Mouse (Mus musculus) spleen, adult 12 weeks (tissue): ENCODE measurements at regions not wholly inside any gene's neighbourhood (a gene's known extent, or its start where the extent isn't known, plus 50 kb on each side); places are given as distances from the start of the nearest gene placed in this dataset.

Experiments used
- DNase-seq: peaks from one replicate; pipeline ENCODE4 v3.0.0; 2022; ENCODE audit warnings: low spot score

- DNase-seq: no peak
These were observed 125.2 kb upstream of the Zfand5 start for GRCm38 (mm10) chr19:21146860-21147390.

GRCm38 (mm10) chr19:21144659-21145283 lies 127.3 kb upstream of the Zfand5 start:
- DNase-seq: no peak

GRCm38 (mm10) chr19:21143970-21144595 lies 128.0 kb upstream of the Zfand5 start:
- no peak for DNase-seq

GRCm38 (mm10) chr19:21140456-21140855 lies 131.6 kb upstream of the Zfand5 start:
- no peak for DNase-seq

GRCm38 (mm10) chr19:21138998-21139495 lies 133.0 kb upstream of the Zfand5 start:
- no peak for DNase-seq

DNA sequence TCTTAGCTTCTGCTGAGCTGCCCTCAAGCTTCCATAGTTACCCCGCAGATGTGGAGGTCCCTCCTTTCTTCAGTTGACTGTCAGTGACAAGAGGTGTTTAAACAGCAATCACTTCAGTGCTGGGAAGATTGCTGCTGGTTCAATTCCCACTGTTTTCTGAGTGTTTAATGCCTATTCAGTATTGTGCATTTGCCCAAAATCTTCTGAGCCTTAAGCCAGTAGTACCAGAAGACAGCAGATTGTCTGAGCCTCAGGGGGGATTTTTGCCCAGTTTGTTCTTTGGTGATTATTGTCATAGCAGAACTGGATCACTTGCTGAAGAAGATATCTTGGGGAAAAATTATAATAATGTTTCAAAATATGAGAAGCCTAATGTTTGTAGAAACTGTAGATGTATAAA lies 135.3 kb upstream of the Zfand5 start:
- DNase-seq: no peak

GRCm38 (mm10) chr19:21135998-21136380 lies 136.1 kb upstream of the Zfand5 start:
- no peak for DNase-seq

GRCm38 (mm10) chr19:21135297-21135997 lies 136.6 kb upstream of the Zfand5 start:
- DNase-seq: no peak

- no peak for DNase-seq
These were observed 142.4 kb upstream of the Zfand5 start for GRCm38 (mm10) chr19:21129653-21130052.

DNA sequence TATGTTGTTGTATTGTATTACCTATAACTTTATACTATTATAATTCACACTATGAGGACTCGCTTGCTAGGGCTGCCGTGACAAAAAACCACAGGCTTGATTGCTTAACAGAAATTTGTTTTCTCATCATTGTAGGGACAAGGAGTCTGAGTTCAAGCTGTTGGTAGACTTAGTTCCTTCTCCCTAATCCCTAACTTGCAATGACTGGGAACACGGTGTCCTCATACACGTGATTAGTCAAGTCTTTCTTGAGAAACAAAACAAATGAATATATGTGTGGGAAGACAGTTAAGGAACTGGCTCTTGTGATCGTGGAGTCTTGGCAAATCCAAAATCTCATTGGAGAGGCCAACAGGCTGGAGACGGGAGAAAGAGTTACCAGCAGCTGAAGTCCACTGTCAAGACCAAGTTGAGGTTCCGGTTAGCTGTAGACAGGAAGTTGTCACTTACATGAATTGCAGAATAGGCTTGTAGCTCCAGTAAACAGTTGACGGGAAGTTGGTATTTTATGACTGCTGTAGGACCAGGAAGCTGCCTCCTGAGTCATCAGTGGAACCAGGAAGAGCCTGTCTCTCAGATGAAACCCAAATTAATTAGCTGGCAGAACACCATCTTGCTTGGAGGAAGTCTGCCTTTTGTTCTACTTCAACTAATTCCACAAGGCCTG lies 144.9 kb upstream of the Zfand5 start:
- no peak for DNase-seq

GRCm38 (mm10) chr19:21126670-21127069 lies 145.4 kb upstream of the Zfand5 start:
- no peak for DNase-seq

GRCm38 (mm10) chr19:21119477-21119876 lies 152.6 kb upstream of the Zfand5 start:
- DNase-seq: no peak

GRCm38 (mm10) chr19:21118782-21119181 lies 153.3 kb upstream of the Zfand5 start:
- no peak for DNase-seq

DNA sequence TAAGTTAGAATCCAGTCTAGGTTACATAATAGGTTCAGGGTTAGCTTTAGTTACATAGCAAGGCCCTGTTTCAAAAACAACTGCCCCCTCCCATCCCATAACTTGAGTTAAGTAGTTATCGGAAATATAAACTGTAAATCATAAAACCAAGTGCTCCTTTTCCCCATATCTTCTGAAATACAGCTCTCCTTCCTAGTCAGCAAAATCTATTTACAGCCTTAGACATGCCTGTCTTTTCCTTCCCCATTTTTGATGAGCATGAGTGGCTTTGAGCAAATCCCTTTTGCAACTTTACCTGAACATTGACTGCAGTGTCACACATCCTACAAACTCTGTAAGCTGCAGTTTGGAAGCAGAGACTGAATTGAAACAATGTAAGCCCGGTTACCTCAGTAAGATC lies 156.4 kb upstream of the Zfand5 start:
- DNase-seq: no peak

DNA sequence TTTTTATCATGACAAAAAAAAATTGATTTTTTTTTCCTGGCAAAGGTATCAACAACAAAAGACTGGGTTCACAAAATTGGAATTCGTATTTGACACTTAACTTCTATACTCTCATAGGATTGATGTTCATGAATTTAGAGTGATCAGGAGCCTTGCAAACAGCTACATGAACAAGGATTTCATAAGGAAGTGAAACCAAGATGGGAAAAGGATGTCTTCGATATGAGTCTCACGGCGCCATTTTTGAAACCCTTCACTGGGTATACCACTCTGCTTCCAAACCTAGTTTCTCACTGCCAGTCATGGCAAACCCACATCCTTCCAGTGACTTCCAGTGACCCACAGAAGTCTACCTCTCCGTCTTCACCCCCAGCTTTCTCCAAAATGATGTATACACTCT lies 157.8 kb upstream of the Tmc1 start:
- no peak for DNase-seq

DNA sequence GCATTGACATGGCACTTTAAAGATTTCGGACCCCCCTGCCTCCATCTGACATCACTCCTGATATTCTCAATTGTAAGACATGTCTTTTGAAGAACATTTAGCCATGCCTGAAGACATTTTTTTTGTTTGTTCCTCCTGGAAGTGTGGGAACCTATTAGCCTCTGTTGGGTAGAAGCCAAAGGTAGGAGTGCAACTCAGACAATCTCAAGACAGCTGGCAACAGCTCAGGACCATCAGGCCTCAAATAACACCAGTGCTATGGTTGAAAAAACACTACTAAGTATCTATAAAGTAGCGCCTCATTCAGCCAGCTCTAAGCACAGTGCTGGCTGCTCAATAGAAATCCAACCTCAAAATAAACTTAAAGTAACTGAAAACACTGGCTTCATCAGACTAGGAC lies 154.3 kb upstream of the Tmc1 start:
- DNase-seq: no peak

- no peak for DNase-seq
These were observed 153.7 kb upstream of the Tmc1 start for GRCm38 (mm10) chr19:21107741-21108140.

DNA sequence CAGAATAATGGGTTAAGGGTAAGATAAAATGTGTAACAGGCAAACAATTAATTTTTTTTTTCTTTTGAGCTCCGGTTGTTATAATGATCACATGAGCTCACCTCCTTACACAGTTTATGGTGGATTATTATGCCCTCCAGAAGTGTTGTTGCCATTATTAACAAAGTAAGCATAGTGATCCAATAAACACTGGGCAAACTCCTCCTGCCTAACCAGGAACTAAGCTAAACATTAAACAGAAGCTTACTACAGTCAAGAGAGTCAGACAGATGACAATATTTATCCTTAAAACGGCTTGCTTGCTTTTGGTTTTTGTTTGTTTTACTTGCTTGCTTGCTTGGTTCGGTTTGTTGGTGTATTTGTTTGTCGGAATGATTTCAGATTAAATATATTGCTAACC lies 153.3 kb upstream of the Tmc1 start:
- DNase-seq: no peak

DNA sequence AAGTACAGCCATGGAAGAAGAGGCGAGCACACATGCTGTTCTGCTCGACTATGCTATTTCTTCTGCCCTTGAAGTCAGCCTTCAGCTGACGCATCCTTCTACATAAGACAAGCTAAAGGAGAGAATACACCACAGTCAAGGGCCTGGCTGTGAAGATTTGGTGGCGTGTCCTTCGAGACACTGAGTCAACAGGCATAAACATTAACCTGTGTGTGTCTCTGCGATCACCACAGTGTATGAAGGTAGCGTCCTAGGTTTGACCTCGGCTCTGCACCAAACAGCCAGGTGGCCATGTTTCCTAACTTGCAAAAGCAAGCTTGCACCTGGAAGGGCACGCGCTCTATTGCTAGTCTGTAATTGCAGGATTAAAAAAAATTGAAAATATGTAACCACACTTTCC lies 152.8 kb upstream of the Tmc1 start:
- DNase-seq: no peak

GRCm38 (mm10) chr19:21106241-21106669 lies 152.3 kb upstream of the Tmc1 start:
- DNase-seq: no peak

DNA sequence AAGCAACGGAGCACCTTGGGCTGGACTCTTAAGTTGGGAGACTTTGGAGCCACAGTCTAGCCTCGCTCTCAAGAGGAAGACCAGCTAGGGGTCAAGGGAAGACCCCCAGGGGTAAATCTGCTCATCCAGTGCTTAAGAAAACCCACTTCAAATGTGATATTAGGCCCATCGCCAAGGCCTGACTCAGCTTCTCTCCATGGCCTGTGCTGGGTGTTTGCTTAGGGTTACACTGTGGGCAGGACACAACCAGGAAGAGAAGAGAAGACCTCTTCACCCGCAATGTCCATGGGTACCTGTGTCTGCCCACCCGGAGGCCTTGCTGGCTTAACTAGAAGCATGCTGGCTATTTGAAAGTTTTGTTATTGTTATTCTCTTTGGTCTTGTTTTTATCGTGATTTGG lies 151.0 kb upstream of the Tmc1 start:
- no peak for DNase-seq

GRCm38 (mm10) chr19:21104462-21104936 lies 150.5 kb upstream of the Tmc1 start:
- DNase-seq: peak; percentile 12
